Mouse (Mus musculus) lung, adult 18-20 months (tissue): ENCODE data around the gene Hoxa2.

ENCODE experiments used
- DNase-seq, 2 experiments: peaks; one replicate each; pipeline ENCODE4 v3.0.0; 2022; ENCODE audit warnings: mixed read lengths in 2 of 2

Gene Hoxa2

GRCm38 (mm10) chr6:52164626-52165440 lies at the start of gene Hoxa2:
Gene Hoxa2, minus strand, starts transcription at chr6:52164831.
- DNase-seq, result no peak

GRCm38 (mm10) chr6:52214271-52214670 lies 49.6 kb upstream of the Hoxa2 start:
- DNase-seq, result no peak

GRCm38 (mm10) chr6:52213119-52213986 lies 48.7 kb upstream of the Hoxa2 start, which contains the start of the genes Hoxa3 and Gm28308:
Gene Hoxa3, minus strand, starts transcription at chr6:52213336.
Gene Gm28308, minus strand, starts transcription at chr6:52213339.
- DNase-seq, result peak in 1 of 2 experiments; percentile 32

DNA sequence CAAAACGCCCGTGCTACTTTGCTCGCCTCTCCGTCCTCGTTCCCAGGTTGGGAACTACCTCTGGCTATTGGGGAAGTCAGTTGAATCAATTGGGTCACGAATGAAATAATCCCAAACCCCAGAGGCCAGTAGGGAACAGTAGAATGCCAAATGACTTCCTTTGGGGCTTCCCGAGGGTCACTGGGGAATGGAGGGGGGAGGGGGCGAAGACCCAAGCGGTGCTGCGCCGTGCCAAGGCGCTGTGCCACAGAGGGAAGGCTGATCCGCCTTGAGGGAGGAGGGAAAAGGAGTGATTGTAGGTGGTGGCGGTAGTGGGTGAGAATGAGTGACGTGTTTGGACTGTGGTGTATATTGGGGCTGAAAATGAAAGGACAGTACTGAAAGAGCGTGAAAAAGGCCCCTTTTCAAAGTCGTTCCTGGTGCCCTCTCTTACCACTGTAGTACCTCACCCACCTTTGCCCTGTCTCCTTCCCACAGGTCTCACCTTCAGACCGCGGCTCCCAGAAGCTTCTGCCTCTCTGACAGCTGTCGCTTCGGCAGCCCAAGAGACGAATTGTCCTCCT lies 48.0 kb upstream of the Hoxa2 start:
- DNase-seq, result peak in 1 of 2 experiments; percentile 15

DNA sequence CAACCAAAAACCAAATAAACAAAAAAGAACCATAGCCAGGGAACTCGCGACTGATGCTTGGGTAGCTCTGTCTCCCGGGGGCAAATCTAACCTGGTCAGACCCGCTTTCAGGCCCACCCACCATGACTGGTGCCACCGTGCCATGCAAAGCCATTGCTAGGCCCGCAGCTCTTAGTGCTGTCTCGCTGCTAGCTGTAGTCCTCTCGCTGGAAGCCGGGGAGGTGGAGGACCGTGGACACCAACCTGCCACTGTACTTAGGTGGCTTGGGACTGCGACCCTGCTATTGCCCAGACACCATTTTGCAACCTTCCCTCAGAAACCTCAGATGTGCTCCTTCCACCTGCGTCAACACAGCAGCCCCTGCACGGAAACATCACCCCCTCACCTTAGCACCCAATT lies 47.3 kb upstream of the Hoxa2 start:
- DNase-seq, result peak in 1 of 2 experiments; percentile 11

DNA sequence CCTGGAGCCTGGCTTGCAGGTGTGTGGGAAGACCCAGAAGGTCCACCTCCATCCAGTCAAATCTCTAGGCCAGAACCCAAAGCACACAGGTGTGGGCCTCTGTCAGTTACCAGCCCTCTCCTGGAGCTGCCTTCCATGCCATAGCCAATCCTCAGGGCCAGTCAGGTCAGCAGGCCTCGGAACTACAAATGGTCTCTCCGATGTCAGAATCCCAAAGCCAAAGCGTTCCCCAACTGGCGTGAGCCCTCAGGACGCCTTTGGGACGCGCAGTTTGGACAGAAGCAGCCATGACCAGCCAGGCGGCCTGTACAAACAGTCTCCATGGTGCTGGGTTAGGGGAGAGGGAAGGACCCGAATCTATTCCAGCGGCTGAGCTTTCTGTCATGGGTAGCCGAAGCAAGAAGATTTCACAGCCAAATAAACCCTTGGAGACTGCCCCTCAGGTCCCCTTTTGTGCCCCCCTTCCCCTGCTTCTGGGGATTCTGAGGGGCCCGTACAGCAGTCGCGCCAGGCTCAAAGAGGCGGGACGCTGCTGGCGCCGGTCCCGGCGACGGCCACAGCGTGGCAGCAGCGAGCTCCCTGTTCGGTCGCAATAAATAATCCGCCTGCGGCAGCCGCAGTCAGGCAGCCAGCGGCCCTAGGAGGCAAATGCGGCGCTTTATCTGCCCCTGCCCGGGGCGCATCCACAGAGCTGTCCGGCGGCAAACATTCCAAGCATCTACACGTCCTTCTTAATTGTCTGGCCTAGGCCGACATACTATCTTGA lies 46.7 kb upstream of the Hoxa2 start:
- DNase-seq, result peak; percentile 70 to 72

DNA sequence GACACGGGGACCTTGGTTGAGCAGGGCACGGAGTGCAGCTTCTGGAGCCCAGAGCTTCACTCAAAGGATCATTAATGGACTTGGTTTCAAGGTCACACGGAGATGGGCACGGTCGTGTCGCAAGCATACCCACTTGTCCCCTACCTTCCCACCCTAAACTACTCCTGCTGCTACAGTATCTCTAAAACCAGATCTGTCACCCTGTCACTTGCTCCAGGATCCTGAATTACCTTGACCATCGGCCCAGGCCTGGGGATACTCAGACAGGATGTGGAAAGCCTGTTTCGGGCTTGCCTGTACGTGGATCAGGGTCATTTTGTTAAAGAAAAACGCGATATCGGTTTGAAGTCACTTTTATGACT lies 45.0 kb upstream of the Hoxa2 start:
- DNase-seq, result no peak

DNA sequence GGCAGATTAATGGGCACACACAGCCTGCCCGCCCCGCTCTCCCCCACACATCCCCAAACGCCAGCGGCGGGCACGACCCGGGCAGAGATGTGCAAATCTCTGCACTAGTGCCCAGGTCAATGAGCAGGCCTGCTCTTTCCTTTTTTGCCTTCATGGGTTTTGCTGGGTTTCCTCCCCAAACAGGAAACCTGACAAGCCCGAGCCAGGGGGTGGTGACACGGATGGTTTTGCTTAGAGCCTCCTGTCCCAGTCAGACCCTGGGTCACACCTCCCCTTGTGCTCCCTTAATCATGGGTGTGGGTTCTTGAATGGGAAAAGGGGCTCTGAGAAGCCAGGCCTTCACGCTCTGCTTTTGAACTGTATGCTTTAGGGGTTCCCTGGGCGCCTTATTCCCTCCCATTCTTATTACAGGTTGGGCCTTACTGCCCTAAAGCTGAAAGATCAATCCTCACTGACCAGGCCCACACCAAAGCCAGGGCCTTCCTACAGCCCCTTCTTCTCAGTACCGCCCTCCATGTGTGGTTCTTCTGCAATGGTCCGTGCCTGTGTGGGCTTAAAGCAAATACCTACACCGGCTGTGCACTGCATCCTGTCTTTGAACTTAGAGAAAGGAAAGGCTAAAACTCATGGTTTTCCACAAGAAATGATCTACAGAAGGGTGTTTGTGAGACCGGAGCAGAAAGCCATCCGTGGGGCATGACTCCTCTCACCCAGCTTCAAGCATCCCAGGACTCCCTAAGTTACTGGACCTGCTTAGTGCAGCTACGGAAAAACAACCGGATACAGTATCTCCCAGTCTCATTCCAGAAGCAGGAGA lies 44.4 kb upstream of the Hoxa2 start:
- peak in 1 of 2 experiments; percentile 8 for DNase-seq

DNA sequence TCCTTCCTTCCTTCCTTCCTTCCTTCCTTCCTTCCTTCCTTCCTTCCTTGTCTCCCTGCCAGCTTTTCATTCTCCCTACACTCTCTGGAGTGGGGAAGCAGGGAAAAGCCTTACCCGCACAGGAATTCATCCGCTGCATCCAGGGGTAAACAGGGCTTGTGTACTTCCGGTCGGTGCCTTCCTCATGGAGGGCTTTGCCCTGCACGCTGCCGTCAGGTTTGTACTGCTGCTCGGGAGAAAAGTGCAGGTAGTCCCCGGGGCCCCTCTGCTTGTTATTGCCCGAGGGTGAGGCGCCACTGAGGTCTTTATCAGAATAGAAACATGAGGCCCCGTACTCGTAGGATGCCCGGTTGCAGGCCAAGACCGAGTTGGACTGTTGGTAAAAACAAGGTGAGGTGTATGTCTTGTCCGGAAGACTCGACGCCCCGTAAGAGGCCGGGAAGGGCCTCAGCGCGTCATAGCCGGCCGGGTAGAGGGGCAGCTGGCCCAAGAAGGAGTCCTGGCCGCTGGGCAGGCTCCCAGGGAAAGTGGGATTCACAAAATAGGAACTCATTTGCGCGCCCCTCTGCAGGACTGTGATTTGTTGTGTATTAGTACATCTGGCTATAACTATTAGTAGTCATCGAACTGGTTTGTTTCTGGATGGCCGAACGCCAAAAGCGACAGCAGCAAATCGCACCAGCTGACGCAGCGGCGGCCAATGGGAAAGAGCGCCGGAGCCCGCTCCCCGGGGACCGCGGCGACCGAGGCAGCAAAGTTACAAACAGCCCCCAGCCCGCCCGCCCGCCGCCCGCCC lies 43.6 kb upstream of the Hoxa2 start, which contains the start of gene Hoxa6:
Gene Hoxa6 (minus strand): TSS at position 651 of the 796 bp plus-strand sequence.
- peak in 1 of 2 experiments; percentile 41 for DNase-seq

DNA sequence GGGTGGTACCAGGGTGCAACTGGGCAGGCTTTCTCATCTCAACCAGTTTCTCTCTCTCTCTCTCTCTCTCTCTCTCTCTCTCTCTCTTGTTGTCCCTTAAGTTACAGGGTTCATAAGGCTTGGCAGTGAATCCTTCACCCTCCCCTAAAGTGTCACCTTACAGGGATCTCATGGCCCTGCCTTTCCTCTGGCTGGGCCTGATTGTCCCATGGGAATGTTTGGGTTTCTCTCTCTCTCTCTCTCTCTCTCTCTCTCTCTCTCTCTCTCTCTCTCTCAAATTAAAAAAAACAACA lies 43.0 kb upstream of the Hoxa2 start:
- DNase-seq, result no peak

- peak in 1 of 2 experiments; percentile 3 for DNase-seq
These were observed 42.5 kb upstream of the Hoxa2 start for GRCm38 (mm10) chr6:52206882-52207683.

- peak in 1 of 2 experiments; percentile 4 for DNase-seq
These were observed 41.3 kb upstream of the Hoxa2 start for GRCm38 (mm10) chr6:52205638-52206621.

DNA sequence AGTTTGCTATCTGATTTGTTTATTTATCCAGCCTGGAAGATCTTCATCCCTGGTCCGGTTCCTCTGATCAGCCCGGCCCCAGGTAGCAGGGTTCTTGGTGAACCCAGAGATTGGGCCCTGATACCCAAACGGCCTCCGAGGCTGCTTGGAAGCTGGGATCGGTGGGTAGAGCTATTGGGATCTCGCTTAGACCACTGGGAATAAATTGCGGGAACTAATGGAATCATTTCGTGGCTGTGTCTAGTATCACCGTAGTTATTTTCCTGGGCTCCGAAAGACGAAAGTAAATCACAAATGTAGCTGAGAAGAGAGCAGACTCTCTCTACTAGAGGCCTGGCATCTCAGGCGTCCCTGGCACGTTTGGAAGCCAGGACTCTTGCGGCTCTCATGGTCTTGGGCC lies 40.6 kb upstream of the Hoxa2 start:
- peak in 1 of 2 experiments; percentile 2 for DNase-seq

- peak; percentile 81 to 88 for DNase-seq
These were observed 39.6 kb upstream of the Hoxa2 start, which contains the start of gene Hoxa5 for GRCm38 (mm10) chr6:52204050-52204752. Gene Hoxa5, minus strand, starts transcription at chr6:52204587.

DNA sequence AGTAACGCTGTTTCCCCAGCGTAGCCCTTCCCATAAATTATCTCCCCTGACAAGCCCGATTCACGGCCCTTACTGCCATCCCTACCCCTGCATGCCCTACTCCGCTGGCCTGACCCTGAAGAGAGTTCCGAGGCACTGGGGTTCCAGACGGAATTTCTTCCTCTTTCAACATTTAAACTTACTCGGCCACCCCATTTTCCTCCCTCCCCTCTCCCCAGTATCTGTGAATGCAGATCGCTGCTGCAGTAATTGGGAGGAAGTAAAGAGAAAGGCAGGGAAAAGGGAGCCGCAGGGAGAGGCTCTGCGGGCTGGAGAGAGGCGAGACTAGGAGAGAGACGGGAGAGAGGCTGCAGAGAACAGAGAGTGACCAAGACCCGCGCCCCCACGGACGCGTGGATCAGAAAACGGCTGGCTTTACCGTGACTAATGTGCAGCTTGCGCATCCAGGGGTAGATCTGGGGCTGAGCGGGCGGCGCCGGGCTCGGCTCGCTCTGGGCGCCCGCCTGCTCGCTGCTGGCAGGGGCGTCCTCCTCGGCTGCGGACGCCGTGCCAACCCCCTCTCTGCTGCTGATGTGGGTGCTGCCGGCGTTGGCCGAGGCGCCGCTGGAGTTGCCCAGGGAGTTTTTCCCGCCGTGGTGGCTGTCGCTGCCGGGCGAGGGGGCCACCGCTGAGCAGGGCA lies 38.9 kb upstream of the Hoxa2 start:
- DNase-seq, result peak in 1 of 2 experiments; percentile 27

DNA sequence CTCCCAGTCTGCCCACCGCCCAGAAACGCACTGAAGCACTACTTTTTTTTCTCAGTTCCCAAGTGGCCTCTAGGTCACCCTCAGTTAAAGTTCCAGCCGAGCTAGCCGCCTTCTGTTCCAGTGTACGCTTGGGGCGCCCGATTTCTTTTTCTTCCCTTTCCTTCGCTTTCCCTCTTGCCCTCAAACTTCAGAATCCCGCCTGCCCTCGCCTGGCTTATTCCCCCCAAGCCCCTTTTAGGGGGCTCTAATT lies 38.4 kb upstream of the Hoxa2 start:
- no peak for DNase-seq

DNA sequence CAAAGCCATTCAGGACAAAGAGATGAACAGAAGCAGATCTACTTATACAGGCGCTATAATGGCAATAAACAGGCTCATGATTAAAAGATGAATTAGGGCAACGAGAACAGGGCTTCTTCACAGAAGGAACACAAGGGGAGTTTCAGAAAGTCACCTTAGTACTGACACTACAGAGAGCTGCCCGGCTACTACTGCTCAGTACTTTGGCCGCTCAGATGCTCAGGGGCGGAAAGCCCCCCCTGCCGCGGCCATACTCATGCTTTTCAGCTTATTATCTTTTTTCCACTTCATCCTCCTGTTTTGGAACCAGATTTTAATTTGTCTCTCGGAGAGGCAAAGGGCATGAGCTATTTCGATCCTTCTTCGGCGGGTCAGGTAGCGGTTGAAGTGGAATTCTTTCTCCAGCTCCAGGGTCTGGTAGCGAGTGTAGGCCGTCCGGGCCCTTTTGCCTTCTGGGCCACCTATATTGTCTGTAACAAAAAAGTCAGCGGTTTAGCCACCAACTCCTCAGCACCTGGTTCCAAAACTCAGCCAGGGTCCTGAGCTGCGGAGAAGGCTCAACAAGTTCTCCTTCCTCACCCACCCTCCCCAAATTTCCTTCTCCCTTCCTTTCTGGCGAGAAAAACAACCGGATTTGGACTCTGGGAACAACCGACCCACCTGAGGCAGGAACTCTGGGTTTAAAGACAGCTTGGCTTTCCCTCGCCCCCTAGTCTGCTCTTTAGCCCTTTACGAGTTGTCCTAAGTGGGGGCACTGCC lies 37.9 kb upstream of the Hoxa2 start:
- DNase-seq, result peak in 1 of 2 experiments; percentile 4
